Mouse (Mus musculus) thymus, adult 2 months (tissue): ENCODE measurements around the gene Gde1.

Experiments
- CTCF ChIP-seq: fragments of 200-500 bp; IDR thresholded peaks from 2 replicates; pipeline ENCODE4 v1.5.1; 2012; ENCODE audit warnings: mild to moderate bottlenecking, control low read depth, low read length, moderate library complexity, borderline replicate concordance; ENCODE audit not compliant: control insufficient read depth, poor library complexity, insufficient read depth; ENCODE audit errors: extremely low read depth
- POLR2A ChIP-seq: fragments of 200-500 bp; IDR thresholded peaks from 2 replicates; pipeline ENCODE4 v1.6.1; 2012; ENCODE audit warnings: mild to moderate bottlenecking, low read length, control low read depth, moderate library complexity; ENCODE audit not compliant: control insufficient read depth, poor library complexity, insufficient read depth; ENCODE audit errors: extremely low read depth

GRCm38 (mm10) chr7:118697168-118697567 is 8.4 kb downstream of the Gde1 start:
- no peak for TF ChIP-seq CTCF
- TF ChIP-seq POLR2A: no peak
